Mouse (Mus musculus) mouse embryonic stem cell (cell line): ENCODE data around the gene Gm9513.

ENCODE experiments used
- in situ Hi-C, 2 experiments: fragments of 300-500 bp; cut with MboI; formaldehyde crosslinking; loops; 1 replicate in 1 of 2; 3 replicates in 1 of 2; pipeline ENCODE4 v1.14.3; 2019 to 2020; ENCODE audit warnings: low sequenced_read_pairs in 2 of 2, low pct_unique_long_range_greater_than_20kb in 1 of 2, mixed read lengths in 1 of 2; ENCODE audit not compliant: unreplicated experiment in 1 of 2

Gm9513 gene

GRCm38 (mm10) chr9:36475338-36475737 lies at the start of gene Gm9513:
Gene Gm9513, plus strand, starts transcription at chr9:36475638.
- in situ Hi-C loops, result no loop called here

GRCm38 (mm10) chr9:36431584-36431983 lies 43.9 kb upstream of the Gm9513 start, which contains the start of gene Gm7257:
Gene Gm7257, plus strand, starts transcription at chr9:36431884.
- in situ Hi-C loops, result loop anchor here (25.0 kb wide), 2 partner anchors 256 to 456 kb away; partner anchors contain the start of gene Acrv1 (in 1 of the 2)

GRCm38 (mm10) chr9:36435051-36435764 lies 40.2 kb upstream of the Gm9513 start:
- in situ Hi-C loops, result loop anchor here (25.0 kb wide), 2 partner anchors 252 to 452 kb away; partner anchors contain the start of gene Acrv1 (in 1 of the 2)

- in situ Hi-C loops, result no loop called here
These were observed 19.2 kb downstream of the Gm9513 start for GRCm38 (mm10) chr9:36494501-36495220.

GRCm38 (mm10) chr9:36495824-36496223 lies 20.4 kb downstream of the Gm9513 start:
- in situ Hi-C loops, result no loop called here

- in situ Hi-C loops, result no loop called here
These were observed 28.8 kb downstream of the Gm9513 start for GRCm38 (mm10) chr9:36504211-36504610.
